In genomic region chr2:27135935-27136334, GRCm38 (mm10) we compare ENCODE assay signal across 22 mouse cellular contexts. TPM values are rescaled to one million over a fixed set of nuclear protein-coding genes. Genes with fewer than 3 reads are reported as not detected.
"Had no signal": no experiment of that assay in that cellular context is flagged by ENCODE, and none has a peak within 500 bp of the region (broad histone marks: within the 10 kb centered on the region; RNA-seq: fewer than 3 reads in every experiment).

No protein-coding gene starts in this region.

- H3K36me3 ChIP-seq: lung, embryonic 15.5 days; midbrain, embryonic 13.5 days; neural tube, embryonic 12.5 days; stomach, embryonic 15.5 days had no signal

- H3K4me1 ChIP-seq: lung, embryonic 15.5 days; megakaryocyte, embryonic 14.5 days; midbrain, embryonic 13.5 days; neural tube, embryonic 12.5 days; stomach, embryonic 15.5 days had no signal

- ATAC-seq: liver, postnatal 0 days; lung, postnatal 0 days; midbrain, embryonic 13.5 days; midbrain, embryonic 16.5 days had no signal

- H3K4me3 ChIP-seq: lung, embryonic 15.5 days; megakaryocyte, embryonic 14.5 days; midbrain, embryonic 13.5 days; neural tube, embryonic 12.5 days; stomach, embryonic 15.5 days had no signal

- H3K27ac ChIP-seq: lung, embryonic 15.5 days; macrophage; midbrain, embryonic 13.5 days; neural tube, embryonic 12.5 days; stomach, embryonic 15.5 days; stomach, postnatal 0 days had no signal

- H3K4me2 ChIP-seq: lung, embryonic 15.5 days; midbrain, embryonic 11.5 days; midbrain, embryonic 13.5 days; neural tube, embryonic 12.5 days; stomach, embryonic 15.5 days had no signal

- H3K9ac ChIP-seq: liver, postnatal 0 days; lung, embryonic 15.5 days; midbrain, embryonic 13.5 days; neural tube, embryonic 12.5 days; stomach, embryonic 15.5 days had no signal

- DNase-seq: liver, postnatal 0 days; lung, adult 2 months; lung, postnatal 14 days; lung, postnatal 36 days; right cerebral cortex, postnatal 14 days; thymus, adult 2 months; thymus, postnatal 25 days; thymus, postnatal 4 days had no signal

- H3K9me3 ChIP-seq: lung, embryonic 15.5 days; megakaryocyte, embryonic 14.5 days; midbrain, embryonic 13.5 days; neural tube, embryonic 12.5 days; stomach, embryonic 15.5 days had no signal

RNA-seq across cellular contexts. Expression of gene Fam163b, which starts 6.4 kb away (rescaled TPM):
- total RNA-seq: megakaryocyte progenitor cell, adult 5-6 weeks; monocyte, adult 5-6 weeks; neutrophil, adult 5-6 weeks had no signal
- polyA plus RNA-seq: liver, postnatal 0 days; macrophage; spleen, adult 2 months had no signal

RNA-seq across cellular contexts. Expression of gene Dbh, which starts 29.1 kb away (rescaled TPM):
- total RNA-seq: megakaryocyte progenitor cell, adult 5-6 weeks; monocyte, adult 5-6 weeks; neutrophil, adult 5-6 weeks had no signal
- polyA plus RNA-seq: liver, postnatal 0 days; macrophage; spleen, adult 2 months had no signal

RNA-seq across cellular contexts. Expression of gene Adamtsl2, which starts 56.8 kb away (rescaled TPM):
- total RNA-seq: megakaryocyte progenitor cell, adult 5-6 weeks; monocyte, adult 5-6 weeks; neutrophil, adult 5-6 weeks had no signal
- polyA plus RNA-seq: macrophage had no signal
